Mouse (Mus musculus) CH12.LX (cell line): ENCODE data around the gene Nfkbia.

Experiments used
- EP300 ChIP-seq: IDR thresholded peaks from 2 replicates; pipeline ENCODE4 v1.6.1; 2011; ENCODE audit warnings: low read length, improper control_type of control experiment
- MAFK ChIP-seq: IDR thresholded peaks from 2 replicates; pipeline ENCODE4 v1.6.1; 2011; ENCODE audit warnings: low read length, improper control_type of control experiment; ENCODE audit not compliant: insufficient replicate concordance
- MAZ ChIP-seq: IDR thresholded peaks from 2 replicates; pipeline ENCODE4 v1.6.1; 2012; ENCODE audit warnings: low read depth, mild to moderate bottlenecking, inconsistent platforms, low read length, improper control_type of control experiment, moderate library complexity
- MEF2A ChIP-seq: IDR thresholded peaks from 2 replicates; pipeline ENCODE4 v1.6.1; 2014; ENCODE audit warnings: low read depth, mild to moderate bottlenecking, inconsistent platforms, low read length, improper control_type of control experiment, borderline replicate concordance
- POLR2A ChIP-seq: IDR thresholded peaks from 2 replicates; pipeline ENCODE4 v1.6.1; 2011; ENCODE audit warnings: low read depth, mild to moderate bottlenecking, improper control_type of control experiment, low read length
- RAD21 ChIP-seq: IDR thresholded peaks from 2 replicates; pipeline ENCODE4 v1.6.1; 2011; ENCODE audit warnings: low read depth, mild to moderate bottlenecking, low read length, improper control_type of control experiment, moderate library complexity
- UBTF ChIP-seq: IDR thresholded peaks from 2 replicates; pipeline ENCODE4 v1.6.1; 2012; ENCODE audit warnings: low read depth, mild to moderate bottlenecking, inconsistent platforms, low read length, improper control_type of control experiment, moderate library complexity

- TF ChIP-seq POLR2A (peak; percentile 43), UBTF (no peak), EP300 (no peak), MAZ (no peak), MEF2A (0 out of 2 replicates have a peak, but pooled peaks have one; percentile 16), RAD21 (no peak; the same call in 1 of the 2 replicates), MAFK (no peak)
Observed at GRCm38 (mm10) chr12:55442245-55442644, 50.2 kb downstream of the Nfkbia start.
